14 mouse cellular contexts compared by ENCODE assay signal in the genomic region with DNA sequence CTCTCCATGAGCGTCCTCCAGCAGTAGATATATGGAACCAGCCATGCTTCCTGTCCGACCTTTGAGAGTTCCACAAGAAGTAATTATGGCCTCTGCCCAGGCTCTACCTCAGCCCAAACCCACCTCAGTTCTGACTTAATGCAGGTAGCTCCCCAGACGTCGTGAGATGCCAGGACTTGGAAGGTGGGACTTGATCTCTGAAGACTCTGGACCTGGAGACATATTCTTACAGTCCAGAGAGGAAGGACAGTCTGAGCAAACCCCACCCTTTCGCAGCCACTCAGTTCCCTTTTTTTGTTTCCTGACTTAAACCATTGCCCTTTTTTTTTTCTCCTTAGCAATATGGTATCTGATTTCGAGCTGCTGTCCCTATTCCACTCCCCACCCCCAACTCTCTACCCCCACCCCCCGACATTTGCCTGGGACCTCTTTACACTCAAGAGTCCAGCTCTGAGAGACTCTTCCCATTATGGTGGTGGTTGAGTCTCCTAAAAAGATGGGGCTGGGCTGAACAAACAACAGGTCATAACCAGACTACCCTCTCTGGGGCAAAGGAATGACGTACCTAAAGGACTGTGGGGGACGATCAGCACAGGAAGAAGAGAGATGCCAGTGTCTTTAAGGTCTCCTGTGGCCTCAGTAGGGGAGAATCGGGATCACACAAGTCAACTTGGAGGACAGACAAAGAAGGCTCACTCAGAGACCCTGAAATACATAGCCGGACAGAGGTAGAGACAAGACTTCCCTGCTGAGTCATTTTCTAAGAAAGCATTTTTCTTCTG. TPM values are rescaled to one million over a fixed set of nuclear protein-coding genes. Genes with fewer than 3 reads are reported as not detected.
DNase-seq lines count a peak whose midpoint lies in the region; ATAC-seq and TF ChIP-seq lines count a peak whose summit lies in the region.
"Had no signal": no experiment of that assay in that cellular context is flagged by ENCODE, and none has a peak within 500 bp of the region (broad histone marks: within the 10 kb centered on the region; RNA-seq: fewer than 3 reads in every experiment).

Gene Btk (minus strand): TSS at position 683 of the 782 bp plus-strand sequence.

- H3K27me3 ChIP-seq in liver, adult 2 months (ENCODE audit: control insufficient read depth, insufficient read depth, low read length) = no peaks in the 10 kb centered on the region
- H3K27me3 ChIP-seq in liver, embryonic 14.5 days (ENCODE audit: control insufficient read depth, insufficient read depth, low read length) = no peaks in the 10 kb centered on the region
- no peaks in the 10 kb centered on the region for H3K27me3 ChIP-seq in small intestine, adult 2 months (ENCODE audit: control insufficient read depth, insufficient read depth, low read length)
- H3K27me3 ChIP-seq in midbrain, embryonic 13.5 days = no peaks in the 10 kb centered on the region
- H3K27me3 ChIP-seq: midbrain, embryonic 15.5 days; neural tube, embryonic 13.5 days had no signal

- H3K79me2 ChIP-seq in liver, adult 2 months (ENCODE audit: control insufficient read depth, insufficient read depth, low read length) = no peaks in the 10 kb centered on the region

- no peak for TF ChIP-seq CTCF in liver, adult 2 months (IDR thresholded peaks at IDR 0.05; ENCODE audit: low read depth, low read length)
- TF ChIP-seq CTCF in bone marrow macrophage, adult 2 months (IDR thresholded peaks at IDR 0.05; ENCODE audit: low read depth, low read length) = no peak
- TF ChIP-seq CTCF in liver, embryonic 14.5 days (IDR thresholded peaks at IDR 0.05; ENCODE audit: low read depth) = no peak
- TF ChIP-seq CTCF in small intestine, adult 2 months (IDR thresholded peaks at IDR 0.05; ENCODE audit: extremely low read depth, insufficient read length, insufficient replicate concordance, low read depth, low read length) = no peak

- H3K9me3 ChIP-seq in liver, embryonic 14.5 days (ENCODE audit: control insufficient read depth, low read length) = no peaks in the 10 kb centered on the region
- H3K9me3 ChIP-seq in midbrain, embryonic 13.5 days = no peaks in the 10 kb centered on the region
- H3K9me3 ChIP-seq: midbrain, embryonic 15.5 days; neural tube, embryonic 13.5 days had no signal

- H3K36me3 ChIP-seq in liver, adult 2 months (ENCODE audit: control insufficient read depth, insufficient read depth, low read length) = peaks cover 8% of the 10 kb centered on the region
- H3K36me3 ChIP-seq in liver, embryonic 14.5 days (replicated peaks; ENCODE audit: control insufficient read depth, insufficient read depth, low read depth) = peaks cover 4% of the 10 kb centered on the region; the same call in 1 of the 2 replicates
- H3K36me3 ChIP-seq in small intestine, adult 2 months (ENCODE audit: control insufficient read depth, insufficient read depth, low read length) = no peaks in the 10 kb centered on the region
- no peaks in the 10 kb centered on the region for H3K36me3 ChIP-seq in midbrain, embryonic 13.5 days
- H3K36me3 ChIP-seq: midbrain, embryonic 15.5 days; neural tube, embryonic 13.5 days had no signal

- DNase-seq in liver, adult 2 months (ENCODE audit: extremely low read depth, low read depth, low spot score) = no peak
- no peak for DNase-seq in liver
- no peak for DNase-seq in liver, embryonic 14.5 days (ENCODE audit: low read depth in 3 of 3, low spot score in 3 of 3)
- no peak for DNase-seq in thymus, adult 18-20 months
- no peak for DNase-seq in gastrocnemius, postnatal 10 days
- DNase-seq: heart, postnatal 36 days; kidney, postnatal 14 days; right cerebral cortex, adult 18-20 months had no signal

- ATAC-seq in liver, embryonic 14.5 days (ENCODE audit: insufficient read depth) = no peak
- ATAC-seq in midbrain, embryonic 13.5 days = no peak
- ATAC-seq: midbrain, embryonic 15.5 days; Patski had no signal

- H3K4me1 ChIP-seq in liver, adult 2 months (ENCODE audit: control insufficient read depth, insufficient read depth, low read length) = peaks cover 3% of the 10 kb centered on the region; the same call in 1 of the 2 replicates
- peaks cover 15% of the 10 kb centered on the region for H3K4me1 ChIP-seq in bone marrow macrophage, adult 2 months (ENCODE audit: control insufficient read depth, insufficient read depth, low read length)
- peaks cover 3 to 12% of the 10 kb centered on the region in 2 experiments; a peak in 3 of 4 replicates for H3K4me1 ChIP-seq in liver, embryonic 14.5 days (replicated peaks; ENCODE audit: control insufficient read depth in 2 of 2, insufficient read depth in 2 of 2, low read length in 1 of 2)
- H3K4me1 ChIP-seq in small intestine, adult 2 months (ENCODE audit: control insufficient read depth, insufficient read depth, insufficient read length, low read length) = no peaks in the 10 kb centered on the region
- peaks cover 12% of the 10 kb centered on the region for H3K4me1 ChIP-seq in midbrain, embryonic 13.5 days (replicated peaks)

- TF ChIP-seq POLR2A in liver, adult 2 months (IDR thresholded peaks at IDR 0.05; ENCODE audit: extremely low read depth, insufficient read depth, low read length) = no peak
- no peak for TF ChIP-seq POLR2A in bone marrow macrophage, adult 2 months (IDR thresholded peaks at IDR 0.05; ENCODE audit: borderline replicate concordance, low read depth, low read length)
- TF ChIP-seq POLR2A in small intestine, adult 2 months (IDR thresholded peaks at IDR 0.05; ENCODE audit: low read depth, low read length) = no peak

- WGBS in liver, adult 2 months = 80% methylated on average over 11 of the region's 11 CpGs
- WGBS in liver, embryonic 14.5 days (ENCODE audit: insufficient replicate concordance) = 19% methylated on average over 11 of the region's 11 CpGs
- WGBS in small intestine, adult 2 months = 83% methylated on average over 11 of the region's 11 CpGs
- WGBS in midbrain, embryonic 13.5 days = 84% methylated on average over 11 of the region's 11 CpGs

- 0 out of 2 replicates have a peak within 1 kb of the TSS, but pooled peaks have one; percentile 33 for H3K4me3 ChIP-seq in liver, adult 2 months (ENCODE audit: insufficient read depth, low read depth, low read length)
- H3K4me3 ChIP-seq in bone marrow macrophage, adult 2 months (ENCODE audit: insufficient read depth, low read length) = peak within 1 kb of the TSS; percentile 75
- peak within 1 kb of the TSS; percentile 47 to 58 for H3K4me3 ChIP-seq in liver, embryonic 14.5 days (ENCODE audit: insufficient read depth in 1 of 2, low read depth in 2 of 2, low read length in 2 of 2)
- peak within 1 kb of the TSS; percentile 57 for H3K4me3 ChIP-seq in small intestine, adult 2 months (ENCODE audit: low read depth, low read length)
- no peak within 1 kb of the TSS for H3K4me3 ChIP-seq in midbrain, embryonic 13.5 days (replicated peaks)
- H3K4me3 ChIP-seq: midbrain, embryonic 15.5 days had no signal

- H3K4me2 ChIP-seq in liver, embryonic 14.5 days (ENCODE audit: low read depth) = peak within 1 kb of the TSS; percentile 65
- no peak within 1 kb of the TSS for H3K4me2 ChIP-seq in midbrain, embryonic 13.5 days (replicated peaks)

- no peak within 1 kb of the TSS; the same call in none of the 2 replicates for H3K27ac ChIP-seq in liver, adult 2 months (replicated peaks; ENCODE audit: insufficient read depth, low read depth, low read length)
- H3K27ac ChIP-seq in bone marrow macrophage, adult 2 months (ENCODE audit: insufficient read depth, low read depth, low read length) = peak within 1 kb of the TSS; percentile 91
- H3K27ac ChIP-seq in liver, embryonic 14.5 days = peak within 1 kb of the TSS; percentile 65
- peak within 1 kb of the TSS; percentile 65 for H3K27ac ChIP-seq in small intestine, adult 2 months (ENCODE audit: insufficient read depth, low read depth, low read length)
- H3K27ac ChIP-seq in midbrain, embryonic 13.5 days = no peak within 1 kb of the TSS

- no peak for TF ChIP-seq EP300 in liver, embryonic 14.5 days (IDR thresholded peaks at IDR 0.05; ENCODE audit: low read depth)

- H3K9ac ChIP-seq in liver, adult 2 months (ENCODE audit: low read depth, low read length) = no peak within 1 kb of the TSS
- H3K9ac ChIP-seq in liver, embryonic 14.5 days (replicated peaks) = peak within 1 kb of the TSS; percentile 64
- H3K9ac ChIP-seq in midbrain, embryonic 13.5 days (replicated peaks) = no peak within 1 kb of the TSS
- H3K9ac ChIP-seq: midbrain, embryonic 15.5 days had no signal

RNA-seq across cellular contexts. Expression of gene Btk, which starts in this region (rescaled TPM):
- 0.83 and 0.87 TPM in 2 replicates for total RNA-seq in liver, adult 2 months (2014; rRNA removed)
- polyA plus RNA-seq in liver, adult 2 months (2012; rRNA removed) = 0.25 and 0.35 TPM in 2 replicates
- 73.8 and 74.3 TPM in 2 replicates for polyA plus RNA-seq in bone marrow macrophage, adult 2 months (2012; ENCODE audit: insufficient read depth, insufficient read length, missing spikeins)
- 9.1 and 16.3 TPM in 2 replicates for polyA plus RNA-seq in liver, embryonic 14.5 days (2012; rRNA removed)
- polyA plus RNA-seq in liver, embryonic 14.5 days (2014; fragmentation: Nextera tagmentation; extraction: Ambion mirVana) = 10.9 and 13.4 TPM in 2 replicates
- 0.19 and 0.48 TPM in 2 replicates for polyA plus RNA-seq in small intestine, adult 2 months (2012; rRNA removed)
- polyA plus RNA-seq in midbrain, embryonic 13.5 days (2015; fragmentation: Nextera tagmentation; extraction: Ambion mirVana) = 0.58 and 0.82 TPM in 2 replicates
- 1 to 10 TPM in 1 of 2 experiments, under 1 TPM in 1; 0.78 to 1.3 TPM for total RNA-seq in gastrocnemius, postnatal 10 days (2021)
- polyA plus RNA-seq: Patski had no signal

Comparison
In these comparisons a context has a peak if more than half of its experiments do, and no peak if none do; other contexts are left out.
1. H3K27ac ChIP-seq: peak in bone marrow macrophage, adult 2 months (single experiment), liver, embryonic 14.5 days (single experiment) and small intestine, adult 2 months (single experiment); none in liver, adult 2 months (single experiment) and midbrain, embryonic 13.5 days (single experiment).